Mouse (Mus musculus): ENCODE results near the gene Chid1. TPM values are rescaled to one million over a fixed set of nuclear protein-coding genes. Genes with fewer than 3 reads are reported as not detected.

Chid1 gene
- total RNA-seq, 2 experiments from 2014 or later, result 10.5 to 44.9 TPM

GRCm38 (mm10) chr7:141517638-141518037 lies 22.0 kb downstream of the Chid1 start:
- no peak for ATAC-seq (replicated peaks; ENCODE audit: low FRiP score, low TSS enrichment, poor library complexity, severe bottlenecking)

- ATAC-seq (replicated peaks; ENCODE audit: low FRiP score, low TSS enrichment, poor library complexity, severe bottlenecking), result no peak
Observed at GRCm38 (mm10) chr7:141510681-141511191, 28.9 kb downstream of the Chid1 start.

GRCm38 (mm10) chr7:141510196-141510595 lies 29.5 kb downstream of the Chid1 start:
- ATAC-seq (replicated peaks; ENCODE audit: low FRiP score, low TSS enrichment, poor library complexity, severe bottlenecking), result no peak

GRCm38 (mm10) chr7:141508160-141508559 lies 31.5 kb downstream of the Chid1 start:
- ATAC-seq (replicated peaks; ENCODE audit: low FRiP score, low TSS enrichment, poor library complexity, severe bottlenecking), result 0 out of 2 replicates have a peak, but pooled peaks have one; percentile 8

- ATAC-seq (replicated peaks; ENCODE audit: low FRiP score, low TSS enrichment, poor library complexity, severe bottlenecking), result no peak
Observed at GRCm38 (mm10) chr7:141506278-141506677, 33.4 kb downstream of the Chid1 start.

- ATAC-seq (replicated peaks; ENCODE audit: low FRiP score, low TSS enrichment, poor library complexity, severe bottlenecking), result no peak
Observed at GRCm38 (mm10) chr7:141502556-141502905, 37.1 kb downstream of the Chid1 start.

- ATAC-seq (replicated peaks; ENCODE audit: low FRiP score, low TSS enrichment, poor library complexity, severe bottlenecking), result no peak
Observed at GRCm38 (mm10) chr7:141501820-141502555, 37.7 kb downstream of the Chid1 start.

- no peak for ATAC-seq (replicated peaks; ENCODE audit: low FRiP score, low TSS enrichment, poor library complexity, severe bottlenecking)
Observed at GRCm38 (mm10) chr7:141497600-141497999, 42.1 kb downstream of the Chid1 start.

- ATAC-seq (replicated peaks; ENCODE audit: low FRiP score, low TSS enrichment, poor library complexity, severe bottlenecking), result no peak
Observed at GRCm38 (mm10) chr7:141495940-141496339, 43.7 kb downstream of the Chid1 start.

- ATAC-seq (replicated peaks; ENCODE audit: low FRiP score, low TSS enrichment, poor library complexity, severe bottlenecking), result no peak
Observed at GRCm38 (mm10) chr7:141495379-141495778, 44.3 kb downstream of the Chid1 start.

- ATAC-seq (replicated peaks; ENCODE audit: low FRiP score, low TSS enrichment, poor library complexity, severe bottlenecking), result no peak
Observed at GRCm38 (mm10) chr7:141493729-141494128, 45.9 kb downstream of the Chid1 start.

GRCm38 (mm10) chr7:141492738-141493137 lies 46.9 kb downstream of the Chid1 start:
- no peak for ATAC-seq (replicated peaks; ENCODE audit: low FRiP score, low TSS enrichment, poor library complexity, severe bottlenecking)

- peak; percentile 76 for ATAC-seq (replicated peaks; ENCODE audit: low FRiP score, low TSS enrichment, poor library complexity, severe bottlenecking)
Observed at GRCm38 (mm10) chr7:141491151-141491550, 48.5 kb downstream of the Chid1 start.

GRCm38 (mm10) chr7:141487141-141487540 lies 52.5 kb downstream of the Chid1 start:
- no peak for ATAC-seq (replicated peaks; ENCODE audit: low FRiP score, low TSS enrichment, poor library complexity, severe bottlenecking)

GRCm38 (mm10) chr7:141486239-141486638 lies 53.4 kb downstream of the Chid1 start:
- no peak for ATAC-seq (replicated peaks; ENCODE audit: low FRiP score, low TSS enrichment, poor library complexity, severe bottlenecking)

GRCm38 (mm10) chr7:141485606-141486005 lies 54.1 kb downstream of the Chid1 start:
- ATAC-seq (replicated peaks; ENCODE audit: low FRiP score, low TSS enrichment, poor library complexity, severe bottlenecking), result no peak

- no peak for ATAC-seq (replicated peaks; ENCODE audit: low FRiP score, low TSS enrichment, poor library complexity, severe bottlenecking)
Observed at GRCm38 (mm10) chr7:141485186-141485585, 54.5 kb downstream of the Chid1 start.

- ATAC-seq (replicated peaks; ENCODE audit: low FRiP score, low TSS enrichment, poor library complexity, severe bottlenecking), result no peak
Observed at GRCm38 (mm10) chr7:141484186-141485120, 55.2 kb downstream of the Chid1 start.

GRCm38 (mm10) chr7:141483114-141483653 lies 56.5 kb downstream of the Chid1 start:
- no peak for ATAC-seq (replicated peaks; ENCODE audit: low FRiP score, low TSS enrichment, poor library complexity, severe bottlenecking)

- no peak for ATAC-seq (replicated peaks; ENCODE audit: low FRiP score, low TSS enrichment, poor library complexity, severe bottlenecking)
Observed at GRCm38 (mm10) chr7:141482531-141483024, 57.1 kb downstream of the Chid1 start.
